Mouse (Mus musculus) liver, embryonic 14.5 days (tissue): Measurements from ENCODE around the gene Elane.

ENCODE experiments used
- CTCF ChIP-seq: IDR thresholded peaks from 2 replicates; pipeline ENCODE4 v1.5.1; 2016; ENCODE audit warnings: antibody characterized with exemption, low read depth, control low read depth
- EP300 ChIP-seq: IDR thresholded peaks from 2 replicates; pipeline ENCODE4 v1.6.1; 2016; ENCODE audit warnings: antibody characterized with exemption, low read depth

GRCm38 (mm10) chr10:79855558-79856184 is 30.4 kb upstream of the Elane start:
- TF ChIP-seq CTCF (no peak), EP300 (no peak)
